Mouse (Mus musculus) hindbrain, embryonic 14.5 days (tissue): ENCODE measurements around the gene Gm10272. TPM values are rescaled to one million over a fixed set of nuclear protein-coding genes. Genes with fewer than 3 reads are reported as not detected.
"Not testable (repeated sequence)": the region's sequence is repeated elsewhere in the genome, so short reads cannot be mapped to it uniquely, and the experiment has no call there.

Source experiments
- ATAC-seq: fragments of 200-750 bp; cut with Nextera tagmentation; 2 replicates; pipeline ENCODE4 v1.8.0; 2017; ENCODE audit warnings: moderate number of reproducible peaks, mild to moderate bottlenecking, moderate TSS enrichment, moderate library complexity; ENCODE audit not compliant: low FRiP score
- DNase-seq: peaks from one replicate; pipeline ENCODE4 v3.0.0-alpha.2; 2015; ENCODE audit warnings: low spot score
- H3K27ac ChIP-seq: fragments of 300-500 bp; sonication (generic); 2 replicates; pipeline ENCODE4 v1.5.1; 2014; ENCODE audit warnings: mild to moderate bottlenecking, moderate library complexity
- H3K27me3 ChIP-seq: fragments of 300-500 bp; sonication (generic); 2 replicates; pipeline ENCODE4 v1.6.1; 2014; ENCODE audit warnings: mild to moderate bottlenecking, low read length, mixed read lengths; ENCODE audit not compliant: control insufficient read depth, insufficient read depth
- H3K36me3 ChIP-seq: fragments of 300-500 bp; sonication (generic); replicated peaks from 2 replicates; pipeline ENCODE4 v1.6.1; 2014; ENCODE audit not compliant: control insufficient read depth, insufficient read depth
- H3K4me1 ChIP-seq: fragments of 300-500 bp; sonication (generic); replicated peaks from 2 replicates; pipeline ENCODE4 v1.6.1; 2014; ENCODE audit warnings: antibody characterized with exemption, low read length, mixed read lengths; ENCODE audit not compliant: control insufficient read depth, insufficient read depth
- H3K4me2 ChIP-seq: fragments of 300-500 bp; sonication (generic); replicated peaks from 2 replicates; pipeline ENCODE4 v1.6.1; 2014; ENCODE audit warnings: mild to moderate bottlenecking, moderate library complexity
- H3K4me3 ChIP-seq: fragments of 300-500 bp; sonication (generic); replicated peaks from 2 replicates; pipeline ENCODE4 v1.5.1; 2014; ENCODE audit warnings: mild to moderate bottlenecking, low read length
- H3K9ac ChIP-seq: fragments of 300-500 bp; sonication (generic); 2 replicates; pipeline ENCODE4 v1.6.1; 2014
- H3K9me3 ChIP-seq: fragments of 300-500 bp; sonication (generic); 2 replicates; pipeline ENCODE4 v1.6.1; 2016; ENCODE audit warnings: low read length; ENCODE audit not compliant: control insufficient read depth
- WGBS: fragments of 180-500 bp; shearing (Covaris S2); extraction: QIAGEN DNeasy Blood & Tissue Kit; methylation state at CpG from one replicate; pipeline ENCODE4 v1.1.7; 2014; 5-methylcytosine and 5-hydroxymethylcytosine counted together
- polyA plus RNA-seq: library from polyadenylated mRNA; unstranded; fragments of >200 nt; fragmentation: Nextera tagmentation; extraction: Ambion mirVana; gene quantifications from 2 replicates; pipeline ENCODE4 v1.2.1, GENCODE M21; 2014

Gm10272 gene
- polyA plus RNA-seq, 1 experiment from 2014 or later: not detected

GRCm38 (mm10) chr10:77750686-77751085 is 44.3 kb downstream of the Gm10272 start:
- 70% methylated on average over 1 of the region's 1 CpGs for WGBS
- H3K36me3 ChIP-seq, H3K4me1 ChIP-seq, H3K9me3 ChIP-seq, H3K9ac ChIP-seq, H3K4me3 ChIP-seq, DNase-seq, H3K27me3 ChIP-seq, H3K4me2 ChIP-seq, ATAC-seq, H3K27ac ChIP-seq: not testable (repeated sequence)

GRCm38 (mm10) chr10:77751254-77751653 is 44.8 kb downstream of the Gm10272 start, which contains the start of gene Gm9736:
TSS of gene Gm9736 (minus strand) at chr10:77751354.
- H3K27ac ChIP-seq, H3K4me1 ChIP-seq, H3K4me3 ChIP-seq, ATAC-seq, DNase-seq, H3K36me3 ChIP-seq, H3K4me2 ChIP-seq, H3K9ac ChIP-seq, H3K27me3 ChIP-seq, H3K9me3 ChIP-seq: not testable (repeated sequence)
- 44% methylated on average over 1 of the region's 1 CpGs for WGBS

- not testable (repeated sequence) for H3K4me2 ChIP-seq, H3K9ac ChIP-seq, DNase-seq, H3K9me3 ChIP-seq, H3K36me3 ChIP-seq, H3K27ac ChIP-seq, ATAC-seq, H3K4me3 ChIP-seq, H3K4me1 ChIP-seq, H3K27me3 ChIP-seq
- WGBS: 69% methylated on average over 3 of the region's 3 CpGs
These were observed 45.9 kb downstream of the Gm10272 start for GRCm38 (mm10) chr10:77752312-77752711.

GRCm38 (mm10) chr10:77753448-77753847 is 47.0 kb downstream of the Gm10272 start:
- DNase-seq (no peak), ATAC-seq (no peak)
- Histone ChIP-seq H3K4me3 (no peak overlapping the region), H3K27ac (no peak overlapping the region), H3K4me2 (no peak overlapping the region), H3K9ac (no peak overlapping the region), H3K27me3 (no peaks in the 10 kb centered on the region), H3K36me3 (no peaks in the 10 kb centered on the region), H3K9me3 (no peaks in the 10 kb centered on the region), H3K4me1 (no peaks in the 10 kb centered on the region)

Other genes with a start within 250 kb of the Gm10272 start
- 37.7 and 41.0 TPM in 2 replicates for gene Fam207a, start 190.8 kb upstream of the Gm10272 start, polyA plus RNA-seq
- gene Itgb2, start 176.4 kb upstream of the Gm10272 start, polyA plus RNA-seq: 0.99 and 1.1 TPM in 2 replicates
- gene Pttg1ip, start 124.9 kb upstream of the Gm10272 start, polyA plus RNA-seq: 79.9 and 80.2 TPM in 2 replicates
- gene Sumo3, start 100.5 kb upstream of the Gm10272 start, polyA plus RNA-seq: 235 and 260 TPM in 2 replicates
- gene Gm49325, start 100.4 kb upstream of the Gm10272 start, polyA plus RNA-seq: 3.8 and 5.1 TPM in 2 replicates
- gene Ube2g2, start 84.4 kb upstream of the Gm10272 start, polyA plus RNA-seq: 54.1 and 54.7 TPM in 2 replicates
- gene Tspear, start 20.1 kb upstream of the Gm10272 start, polyA plus RNA-seq: 0.94 and 1.2 TPM in 2 replicates
- not detected in 2 replicates for gene Gm19402, start 15.9 kb upstream of the Gm10272 start, polyA plus RNA-seq
- not detected in 2 replicates for gene Gm9508, start 9.4 kb upstream of the Gm10272 start, polyA plus RNA-seq
- not detected in 2 replicates for gene Gm10024, start 4.8 kb downstream of the Gm10272 start, polyA plus RNA-seq
- not detected in 2 replicates for gene Gm10142, start 9.2 kb downstream of the Gm10272 start, polyA plus RNA-seq
- gene Krtap12-1, start 14.0 kb downstream of the Gm10272 start, polyA plus RNA-seq: not detected in 2 replicates
- not detected in 2 replicates for gene Gm10100, start 19.9 kb downstream of the Gm10272 start, polyA plus RNA-seq
- gene Gm18596, start 36.0 kb downstream of the Gm10272 start, polyA plus RNA-seq: not detected in 2 replicates
- gene Gm9736, start 44.7 kb downstream of the Gm10272 start, polyA plus RNA-seq: not detected in 2 replicates
- gene Gm3233, start 53.1 kb downstream of the Gm10272 start, polyA plus RNA-seq: not detected in 2 replicates
- not detected in 2 replicates for gene Gm3238, start 64.7 kb downstream of the Gm10272 start, polyA plus RNA-seq
- not detected in 2 replicates for gene Gm7138, start 70.3 kb downstream of the Gm10272 start, polyA plus RNA-seq
- gene Gm3250, start 75.9 kb downstream of the Gm10272 start, polyA plus RNA-seq: not detected in 2 replicates
- not detected in 2 replicates for gene Gm7137, start 81.6 kb downstream of the Gm10272 start, polyA plus RNA-seq
- not detected in 2 replicates for gene Gm9639, start 88.5 kb downstream of the Gm10272 start, polyA plus RNA-seq
- gene Gm19668, start 92.5 kb downstream of the Gm10272 start, polyA plus RNA-seq: not detected in 2 replicates
- gene Gm9507, start 105.2 kb downstream of the Gm10272 start, polyA plus RNA-seq: not detected in 2 replicates
- not detected in 2 replicates for gene Gm2696, start 108.1 kb downstream of the Gm10272 start, polyA plus RNA-seq
- not detected in 2 replicates for gene Krtap10-4, start 120.5 kb downstream of the Gm10272 start, polyA plus RNA-seq
- gene Krtap10-10, start 129.3 kb downstream of the Gm10272 start, polyA plus RNA-seq: not detected in 2 replicates
- not detected in 2 replicates for gene Gm36176, start 140.2 kb downstream of the Gm10272 start, polyA plus RNA-seq
- not detected in 2 replicates for gene Gm10318, start 146.2 kb downstream of the Gm10272 start, polyA plus RNA-seq
- gene Gm3285, start 155.3 kb downstream of the Gm10272 start, polyA plus RNA-seq: not detected in 2 replicates
- gene Lrrc3, start 195.9 kb downstream of the Gm10272 start, polyA plus RNA-seq: 19.6 and 20.3 TPM in 2 replicates